Mouse (Mus musculus): ENCODE results near the gene Slc31a2. TPM values are rescaled to one million over a fixed set of nuclear protein-coding genes. Genes with fewer than 3 reads are reported as not detected.

The Slc31a2 gene
- polyA plus RNA-seq, 1 experiment from 2014 or later: 10.8 TPM

- 16% methylated on average over 12 of the region's 12 CpGs for WGBS
- peak overlapping the region; percentile 80 for H3K27ac ChIP-seq
Measured at GRCm38 (mm10) chr4:62286992-62287900, 24.9 kb downstream of the Slc31a2 start.

DNA sequence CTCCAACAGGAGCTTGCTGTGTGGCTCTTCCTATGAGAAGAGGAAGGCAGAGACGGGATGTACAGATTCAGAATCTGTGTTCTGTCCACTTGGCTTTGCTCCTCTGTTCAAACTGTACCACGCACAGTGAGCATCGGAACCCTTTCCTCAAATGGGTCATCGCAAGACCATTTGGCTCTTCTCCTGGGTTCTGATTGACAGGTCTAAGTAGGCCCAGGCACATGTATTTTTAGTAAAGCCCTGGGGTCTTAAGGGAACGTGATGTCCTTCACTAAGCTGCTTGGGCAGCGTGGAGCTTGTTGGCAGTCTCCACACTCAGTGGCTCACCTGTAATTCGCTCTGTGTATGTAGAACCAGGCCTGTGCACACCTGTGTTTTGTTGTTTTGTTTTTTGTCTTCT, 26.9 kb downstream of the Slc31a2 start:
- WGBS: 90% methylated on average over 7 of the region's 7 CpGs
- no peak for DNase-seq (ENCODE audit: low spot score)
- Histone ChIP-seq H3K4me3 (no peak overlapping the region), H3K36me3 (no peaks in the 10 kb centered on the region), H3K27ac (no peak overlapping the region), H3K9me3 (replicated peaks) (no peaks in the 10 kb centered on the region), H3K4me1 (peaks cover 32% of the 10 kb centered on the region), H3K27me3 (ENCODE audit: low read depth, poor library complexity, severe bottlenecking) (no peaks in the 10 kb centered on the region)

More at GRCm38 (mm10) chr4:62286992-62287900, 24.9 kb downstream of the Slc31a2 start:
- DNase-seq (ENCODE audit: low spot score): peak; percentile 41
- peak overlapping the region; percentile 84 for H3K4me3 ChIP-seq
- peaks cover 18% of the 10 kb centered on the region for H3K4me1 ChIP-seq
- H3K36me3 ChIP-seq: no peaks in the 10 kb centered on the region
- no peaks in the 10 kb centered on the region for H3K9me3 ChIP-seq (replicated peaks)
- no peaks in the 10 kb centered on the region for H3K27me3 ChIP-seq (ENCODE audit: low read depth, poor library complexity, severe bottlenecking)

DNA sequence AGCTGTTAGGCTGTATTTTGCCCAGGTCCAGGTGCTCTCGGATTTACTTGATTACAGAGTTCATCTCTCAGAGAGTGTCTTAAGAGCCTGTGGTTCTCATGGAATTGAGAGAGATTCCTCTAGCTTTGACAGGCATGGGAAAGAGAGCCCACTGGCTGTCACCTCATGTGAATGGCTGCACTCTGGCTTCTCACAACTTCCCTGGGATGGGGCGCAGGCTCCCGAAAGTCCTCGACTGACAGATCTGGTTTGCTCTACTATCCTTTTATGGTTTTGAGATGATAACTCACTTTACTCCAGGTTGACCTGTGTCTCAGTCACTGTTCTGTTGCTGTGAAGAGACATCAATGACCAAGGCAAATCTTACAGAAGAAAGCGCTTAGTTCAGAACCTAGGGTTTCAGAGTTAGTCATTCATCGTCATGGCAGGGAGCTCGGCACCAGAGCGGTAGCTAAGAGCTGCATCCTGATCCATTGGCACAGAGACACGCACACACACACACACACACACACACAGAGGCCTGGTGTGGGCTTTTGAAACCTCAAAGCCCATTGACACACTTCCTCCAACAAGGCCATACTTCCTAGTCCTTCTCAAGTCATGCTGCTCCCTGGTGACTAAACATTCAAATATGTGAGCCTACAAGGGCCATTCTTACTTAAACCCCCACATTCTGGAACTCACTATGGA, 28.6 kb downstream of the Slc31a2 start:
- WGBS: 95% methylated on average over 9 of the region's 9 CpGs
- Histone ChIP-seq H3K4me3 (no peak overlapping the region), H3K27ac (no peak overlapping the region), H3K4me1 (peaks cover 33% of the 10 kb centered on the region), H3K27me3 (ENCODE audit: low read depth, poor library complexity, severe bottlenecking) (no peaks in the 10 kb centered on the region), H3K36me3 (no peaks in the 10 kb centered on the region), H3K9me3 (replicated peaks) (no peaks in the 10 kb centered on the region)
- DNase-seq (ENCODE audit: low spot score): no peak

- no peak overlapping the region for H3K4me3 ChIP-seq
- H3K27me3 ChIP-seq (ENCODE audit: low read depth, poor library complexity, severe bottlenecking): no peaks in the 10 kb centered on the region
- no peaks in the 10 kb centered on the region for H3K9me3 ChIP-seq (replicated peaks)
- H3K4me1 ChIP-seq: peaks cover 17% of the 10 kb centered on the region
- 61% methylated on average over 8 of the region's 8 CpGs for WGBS
- H3K36me3 ChIP-seq: peaks cover 12% of the 10 kb centered on the region
- no peak overlapping the region for H3K27ac ChIP-seq
- no peak for DNase-seq (ENCODE audit: low spot score)
Measured at GRCm38 (mm10) chr4:62292461-62293180, 30.3 kb downstream of the Slc31a2 start.

GRCm38 (mm10) chr4:62293219-62293861, 31.0 kb downstream of the Slc31a2 start:
- Histone ChIP-seq H3K4me1 (peaks cover 16% of the 10 kb centered on the region), H3K27ac (no peak overlapping the region), H3K9me3 (replicated peaks) (no peaks in the 10 kb centered on the region), H3K4me3 (no peak overlapping the region), H3K27me3 (ENCODE audit: low read depth, poor library complexity, severe bottlenecking) (no peaks in the 10 kb centered on the region), H3K36me3 (peaks cover 15% of the 10 kb centered on the region)
- DNase-seq (ENCODE audit: low spot score): no peak
- 45% methylated on average over 10 of the region's 10 CpGs for WGBS

- H3K4me1 ChIP-seq: peaks cover 16% of the 10 kb centered on the region
- H3K36me3 ChIP-seq: peaks cover 27% of the 10 kb centered on the region
- WGBS: 100% methylated on average over 1 of the region's 1 CpGs
- no peak for DNase-seq (ENCODE audit: low spot score)
- no peaks in the 10 kb centered on the region for H3K27me3 ChIP-seq (ENCODE audit: low read depth, poor library complexity, severe bottlenecking)
- no peak overlapping the region for H3K4me3 ChIP-seq
- no peaks in the 10 kb centered on the region for H3K9me3 ChIP-seq (replicated peaks)
- H3K27ac ChIP-seq: no peak overlapping the region
Measured at GRCm38 (mm10) chr4:62294741-62295140, 32.4 kb downstream of the Slc31a2 start.

DNA sequence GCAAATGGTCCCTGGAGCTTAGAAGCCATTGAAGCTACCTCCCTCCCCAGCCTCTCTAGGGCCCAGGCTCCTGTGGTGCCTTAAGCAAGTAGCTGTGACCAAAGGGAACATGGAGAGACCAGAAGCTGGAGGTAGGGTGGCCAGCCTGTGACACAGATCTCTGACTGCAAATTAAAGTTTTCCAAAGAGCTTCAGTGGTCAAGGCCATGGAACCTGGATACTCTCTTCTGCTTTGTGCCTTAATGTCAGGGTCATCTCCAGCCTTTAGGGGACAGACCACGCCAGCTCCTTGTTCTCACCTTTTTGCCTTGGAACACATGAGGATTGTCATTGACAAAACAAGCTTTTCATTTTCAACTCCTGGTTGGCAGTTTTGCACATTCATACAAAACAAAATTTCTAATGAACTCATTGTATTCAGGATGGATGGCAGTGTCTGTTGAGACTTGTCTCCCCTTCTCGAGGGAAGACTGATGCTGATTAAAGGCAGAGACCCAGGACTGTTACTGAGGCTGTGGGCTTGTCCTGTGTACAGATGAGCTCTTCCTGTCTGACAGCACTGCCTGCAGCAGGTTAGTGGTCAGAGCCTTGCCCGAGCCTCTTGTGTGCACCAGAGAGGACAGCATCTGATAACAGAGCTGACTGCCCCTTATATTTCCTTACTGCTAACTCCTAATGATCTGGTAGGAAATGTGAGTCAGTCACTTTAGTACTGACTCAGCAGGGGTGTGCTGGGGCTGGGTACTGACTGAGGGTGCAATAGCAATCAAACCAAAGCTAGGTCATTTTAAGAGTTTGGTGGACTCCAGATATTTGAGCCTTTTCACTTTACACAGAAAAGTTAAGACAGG, 35.1 kb downstream of the Slc31a2 start:
- Histone ChIP-seq H3K27me3 (ENCODE audit: low read depth, poor library complexity, severe bottlenecking) (no peaks in the 10 kb centered on the region), H3K9me3 (replicated peaks) (no peaks in the 10 kb centered on the region), H3K36me3 (peaks cover 44% of the 10 kb centered on the region), H3K4me1 (peaks cover 12% of the 10 kb centered on the region), H3K27ac (no peak overlapping the region), H3K4me3 (no peak overlapping the region)
- no peak for DNase-seq (ENCODE audit: low spot score)
- 82% methylated on average over 3 of the region's 3 CpGs for WGBS

- 97% methylated on average over 2 of the region's 2 CpGs for WGBS
- H3K4me3 ChIP-seq: no peak overlapping the region
- H3K4me1 ChIP-seq: no peaks in the 10 kb centered on the region
- no peaks in the 10 kb centered on the region for H3K27me3 ChIP-seq (ENCODE audit: low read depth, poor library complexity, severe bottlenecking)
- H3K27ac ChIP-seq: no peak overlapping the region
- no peaks in the 10 kb centered on the region for H3K9me3 ChIP-seq (replicated peaks)
- DNase-seq (ENCODE audit: low spot score): no peak
- H3K36me3 ChIP-seq: peaks cover 68% of the 10 kb centered on the region
Measured at GRCm38 (mm10) chr4:62300001-62300400, 37.6 kb downstream of the Slc31a2 start.

DNA sequence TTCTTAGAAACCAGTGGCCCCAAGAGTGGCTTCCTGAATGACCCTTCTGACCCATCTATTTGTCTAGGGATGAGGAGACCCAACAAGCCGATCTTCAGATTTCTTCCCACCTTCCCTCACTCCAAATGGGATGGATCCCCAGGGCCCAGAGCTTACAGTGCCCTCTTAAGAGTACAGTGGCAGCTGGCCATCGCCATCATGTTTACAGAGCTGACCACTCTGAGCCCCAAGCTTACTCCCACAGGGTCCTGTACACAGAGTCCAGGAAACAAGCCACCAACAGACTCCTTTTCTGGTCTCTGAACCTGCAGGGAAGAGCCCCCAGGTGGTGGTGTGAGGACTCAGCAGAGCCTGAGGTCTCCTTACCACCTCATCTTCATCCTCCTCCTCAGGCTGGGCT, 40.4 kb downstream of the Slc31a2 start:
- WGBS: 65% methylated on average over 2 of the region's 2 CpGs
- DNase-seq (ENCODE audit: low spot score): no peak
- Histone ChIP-seq H3K27ac (no peak overlapping the region), H3K4me1 (no peaks in the 10 kb centered on the region), H3K4me3 (no peak overlapping the region), H3K27me3 (ENCODE audit: low read depth, poor library complexity, severe bottlenecking) (no peaks in the 10 kb centered on the region), H3K9me3 (replicated peaks) (no peaks in the 10 kb centered on the region), H3K36me3 (peaks cover 73% of the 10 kb centered on the region)

DNA sequence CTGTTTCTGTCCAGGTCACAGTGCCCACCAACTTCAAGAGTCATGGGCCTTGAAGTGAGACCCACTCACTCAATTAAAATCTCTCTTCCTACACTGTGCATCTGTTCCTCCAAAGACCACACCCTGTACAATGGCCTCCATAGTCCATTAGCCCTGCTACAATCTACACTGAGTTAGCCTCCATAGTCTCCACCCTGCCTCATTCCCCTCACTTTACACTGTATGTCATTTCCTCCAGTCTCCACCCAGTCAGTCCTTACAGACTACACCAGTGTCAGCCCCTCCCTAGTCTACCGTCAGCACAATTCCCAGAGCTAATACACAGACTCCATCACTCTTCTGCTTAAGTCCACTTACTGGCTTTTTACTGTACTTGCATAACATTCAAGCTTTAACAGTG, 40.9 kb downstream of the Slc31a2 start:
- no peak overlapping the region for H3K27ac ChIP-seq
- no peak for DNase-seq (ENCODE audit: low spot score)
- no peaks in the 10 kb centered on the region for H3K27me3 ChIP-seq (ENCODE audit: low read depth, poor library complexity, severe bottlenecking)
- peaks cover 77% of the 10 kb centered on the region for H3K36me3 ChIP-seq
- no peaks in the 10 kb centered on the region for H3K9me3 ChIP-seq (replicated peaks)
- H3K4me1 ChIP-seq: no peaks in the 10 kb centered on the region
- 96% methylated on average over 1 of the region's 1 CpGs for whole genome bisulfite sequencing
- H3K4me3 ChIP-seq: no peak overlapping the region

GRCm38 (mm10) chr4:62306301-62306700, 43.9 kb downstream of the Slc31a2 start:
- Histone ChIP-seq H3K4me3 (no peak overlapping the region), H3K9me3 (replicated peaks) (no peaks in the 10 kb centered on the region), H3K36me3 (peaks cover 55% of the 10 kb centered on the region), H3K4me1 (no peaks in the 10 kb centered on the region), H3K27ac (no peak overlapping the region), H3K27me3 (ENCODE audit: low read depth, poor library complexity, severe bottlenecking) (no peaks in the 10 kb centered on the region)
- 100% methylated on average over 1 of the region's 1 CpGs for WGBS
- DNase-seq (ENCODE audit: low spot score): no peak

DNA sequence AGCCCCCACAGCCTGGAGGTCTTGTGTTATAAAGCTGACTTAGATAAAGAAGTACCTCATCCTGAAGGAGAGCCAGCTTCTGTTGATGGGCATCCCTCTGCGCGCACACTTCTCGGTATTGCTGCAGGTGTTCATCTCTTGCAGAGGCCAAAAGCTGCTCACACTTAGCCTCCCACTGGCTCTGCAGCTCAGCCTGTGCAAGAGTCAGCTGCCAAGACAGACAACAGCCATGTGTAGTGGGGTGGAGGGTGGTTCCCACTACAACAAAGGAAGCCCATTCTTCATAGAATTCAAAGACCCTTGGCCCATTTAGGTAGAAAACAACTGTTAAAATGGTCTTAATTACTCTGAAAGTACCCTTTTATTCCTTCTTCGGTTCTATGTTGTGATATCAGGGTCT, 44.5 kb downstream of the Slc31a2 start:
- Histone ChIP-seq H3K4me3 (no peak overlapping the region), H3K36me3 (peaks cover 54% of the 10 kb centered on the region), H3K4me1 (no peaks in the 10 kb centered on the region), H3K27ac (no peak overlapping the region), H3K9me3 (replicated peaks) (no peaks in the 10 kb centered on the region), H3K27me3 (ENCODE audit: low read depth, poor library complexity, severe bottlenecking) (no peaks in the 10 kb centered on the region)
- WGBS: 94% methylated on average over 4 of the region's 4 CpGs
- no peak for DNase-seq (ENCODE audit: low spot score)

Measured in limb, embryonic 10.5 days (tissue).